Mouse (Mus musculus): ENCODE measurements around the gene Zfp119a. TPM values are rescaled to one million over a fixed set of nuclear protein-coding genes. Genes with fewer than 3 reads are reported as not detected.
"Not testable (repeated sequence)": the region's sequence is repeated elsewhere in the genome, so short reads cannot be mapped to it uniquely, and the experiment has no call there.

The Zfp119a gene
- polyA plus RNA-seq, 1 experiment from 2014 or later = 10.8 TPM

- no peak for DNase-seq (ENCODE audit: low spot score)
- Histone ChIP-seq H3K27me3 (ENCODE audit: insufficient read depth, low read length) (no peaks in the 10 kb centered on the region), H3K9ac (ENCODE audit: low read depth, low read length) (no peak overlapping the region), H3K9me3 (replicated peaks; ENCODE audit: low read length) (no peaks in the 10 kb centered on the region), H3K36me3 (ENCODE audit: insufficient read depth, low read length) (no peaks in the 10 kb centered on the region), H3K4me3 (replicated peaks; ENCODE audit: low read depth, low read length) (no peak overlapping the region), H3K4me2 (ENCODE audit: low read length) (no peak overlapping the region), H3K27ac (no peak overlapping the region), H3K4me1 (replicated peaks; ENCODE audit: insufficient read depth, low read length) (no peaks in the 10 kb centered on the region)
- WGBS = 59% methylated on average over 2 of the region's 2 CpGs
- peak; percentile 22; the same call in 1 of the 2 replicates for TF ChIP-seq CTCF (IDR thresholded peaks at IDR 0.05; ENCODE audit: low read depth)
- ATAC-seq (replicated peaks; ENCODE audit: low FRiP score, low read depth) = no peak
Observed at GRCm38 (mm10) chr17:55884912-55885311, 6.2 kb upstream of the Zfp119a start.

- Histone ChIP-seq H3K4me3 (replicated peaks; ENCODE audit: low read depth, low read length) (no peak overlapping the region), H3K9ac (ENCODE audit: low read depth, low read length) (no peak overlapping the region), H3K36me3 (ENCODE audit: insufficient read depth, low read length) (no peaks in the 10 kb centered on the region), H3K9me3 (replicated peaks; ENCODE audit: low read length) (no peaks in the 10 kb centered on the region), H3K27ac (no peak overlapping the region), H3K4me2 (ENCODE audit: low read length) (no peak overlapping the region), H3K27me3 (ENCODE audit: insufficient read depth, low read length) (no peaks in the 10 kb centered on the region), H3K4me1 (replicated peaks; ENCODE audit: insufficient read depth, low read length) (no peaks in the 10 kb centered on the region)
- DNase-seq (ENCODE audit: low spot score) = no peak
- WGBS = 57% methylated on average over 2 of the region's 2 CpGs
- no peak for TF ChIP-seq CTCF (IDR thresholded peaks at IDR 0.05; ENCODE audit: low read depth)
- no peak for ATAC-seq (replicated peaks; ENCODE audit: low FRiP score, low read depth)
Observed at GRCm38 (mm10) chr17:55883631-55884030, 4.9 kb upstream of the Zfp119a start.

DNA sequence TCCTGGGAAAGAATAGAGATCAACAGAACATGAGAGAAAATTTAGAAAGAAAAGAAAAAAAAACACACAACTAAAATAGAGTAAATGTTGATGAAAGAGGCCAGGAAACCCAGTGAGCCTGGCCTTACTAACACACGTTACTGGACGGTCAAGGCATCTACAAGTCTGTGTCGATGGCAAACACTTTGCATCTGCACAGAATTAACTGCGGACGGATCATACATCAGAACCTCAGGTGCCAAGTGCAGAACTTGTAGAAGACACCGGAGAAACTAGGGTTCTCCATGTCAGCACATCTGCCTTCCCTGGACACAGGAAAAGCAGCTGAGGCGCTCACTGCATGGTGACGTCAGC, 471 bp downstream of the Zfp119a start:
- peak overlapping the region; percentile 24; the same call in 1 of the 2 replicates for H3K9ac ChIP-seq (ENCODE audit: low read depth, low read length)
- peak overlapping the region; percentile 57 for H3K4me2 ChIP-seq (ENCODE audit: low read length)
- 2% methylated on average over 6 of the region's 8 CpGs for WGBS
- H3K36me3 ChIP-seq (ENCODE audit: insufficient read depth, low read length); ATAC-seq (replicated peaks; ENCODE audit: low FRiP score, low read depth); DNase-seq (ENCODE audit: low spot score); H3K27me3 ChIP-seq (ENCODE audit: insufficient read depth, low read length); H3K4me1 ChIP-seq (replicated peaks; ENCODE audit: insufficient read depth, low read length); H3K9me3 ChIP-seq (replicated peaks; ENCODE audit: low read length): not testable (repeated sequence)
- peak overlapping the region; percentile 84 for H3K27ac ChIP-seq
- peak overlapping the region; percentile 45 for H3K4me3 ChIP-seq (replicated peaks; ENCODE audit: low read depth, low read length)

DNA sequence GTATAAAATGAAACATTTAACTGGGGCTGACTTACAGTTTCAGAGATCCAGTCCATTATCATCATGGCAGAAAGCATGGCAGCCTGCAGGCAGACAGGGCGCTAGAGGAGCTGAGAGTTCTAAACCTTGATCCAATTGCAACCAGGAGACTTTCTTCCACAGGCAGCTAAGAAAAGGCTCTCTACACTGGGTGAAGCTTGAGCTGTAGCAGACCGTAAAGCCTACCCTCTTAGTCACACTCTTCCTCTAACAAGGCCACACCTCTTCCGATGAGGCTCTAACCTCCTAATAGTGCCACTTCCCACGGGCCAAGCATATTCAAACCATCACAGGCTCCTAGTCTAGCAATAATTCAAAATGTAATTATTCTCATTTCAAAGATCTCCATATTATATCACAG, 1.5 kb downstream of the Zfp119a start:
- Histone ChIP-seq H3K4me2 (ENCODE audit: low read length) (no peak overlapping the region), H3K4me1 (replicated peaks; ENCODE audit: insufficient read depth, low read length) (0 out of 2 replicates have a peak, but pooled peaks cover 4% of the 10 kb centered on the region), H3K27me3 (ENCODE audit: insufficient read depth, low read length) (no peaks in the 10 kb centered on the region), H3K9ac (ENCODE audit: low read depth, low read length) (no peak overlapping the region), H3K9me3 (replicated peaks; ENCODE audit: low read length) (no peaks in the 10 kb centered on the region), H3K27ac (no peak overlapping the region), H3K36me3 (ENCODE audit: insufficient read depth, low read length) (0 out of 2 replicates have a peak, but pooled peaks cover 2% of the 10 kb centered on the region), H3K4me3 (replicated peaks; ENCODE audit: low read depth, low read length) (no peak overlapping the region)
- DNase-seq (ENCODE audit: low spot score) (no peak), ATAC-seq (replicated peaks; ENCODE audit: low FRiP score, low read depth) (no peak)
- WGBS = 85% methylated on average over 4 of the region's 4 CpGs
- no peak for TF ChIP-seq CTCF (IDR thresholded peaks at IDR 0.05; ENCODE audit: low read depth)

- DNase-seq (ENCODE audit: low spot score) (no peak), ATAC-seq (replicated peaks; ENCODE audit: low FRiP score, low read depth) (no peak)
- Histone ChIP-seq H3K9me3 (replicated peaks; ENCODE audit: low read length) (no peaks in the 10 kb centered on the region), H3K9ac (ENCODE audit: low read depth, low read length) (no peak overlapping the region), H3K4me3 (replicated peaks; ENCODE audit: low read depth, low read length) (no peak overlapping the region), H3K27me3 (ENCODE audit: insufficient read depth, low read length) (no peaks in the 10 kb centered on the region), H3K4me1 (replicated peaks; ENCODE audit: insufficient read depth, low read length) (no peaks in the 10 kb centered on the region), H3K36me3 (ENCODE audit: insufficient read depth, low read length) (no peaks in the 10 kb centered on the region), H3K4me2 (ENCODE audit: low read length) (no peak overlapping the region), H3K27ac (no peak overlapping the region)
- no peak for TF ChIP-seq CTCF (IDR thresholded peaks at IDR 0.05; ENCODE audit: low read depth)
- WGBS = 88% methylated on average over 4 of the region's 4 CpGs
Observed at GRCm38 (mm10) chr17:55843067-55843466, 35.7 kb downstream of the Zfp119a start.

DNA sequence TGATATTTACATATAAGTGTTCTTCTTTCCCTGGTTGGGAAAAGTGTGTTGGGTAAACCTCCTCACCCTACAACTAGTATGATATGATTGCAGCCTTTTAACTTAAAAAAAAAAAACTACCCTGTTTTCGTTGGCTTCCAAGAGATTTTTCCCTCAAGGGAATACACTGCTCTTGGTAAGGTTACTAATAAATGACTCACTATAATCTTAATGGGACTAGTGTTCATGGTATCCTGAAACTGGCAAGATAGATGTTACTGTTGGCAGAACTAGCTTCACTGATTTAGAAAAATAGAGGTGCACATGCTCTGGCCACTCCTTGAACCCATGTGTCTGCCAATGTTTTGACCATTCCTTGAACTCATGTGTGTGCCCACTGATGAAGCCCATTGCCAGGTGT, 57.2 kb downstream of the Zfp119a start:
- TF ChIP-seq CTCF (IDR thresholded peaks at IDR 0.05; ENCODE audit: low read depth) = no peak
- H3K9me3 ChIP-seq (replicated peaks; ENCODE audit: low read length) = no peaks in the 10 kb centered on the region
- no peak overlapping the region for H3K27ac ChIP-seq
- H3K4me2 ChIP-seq (ENCODE audit: low read length) = no peak overlapping the region
- no peaks in the 10 kb centered on the region for H3K36me3 ChIP-seq (ENCODE audit: insufficient read depth, low read length)
- ATAC-seq (replicated peaks; ENCODE audit: low FRiP score, low read depth) = no peak
- no peak overlapping the region for H3K4me3 ChIP-seq (replicated peaks; ENCODE audit: low read depth, low read length)
- 70% methylated on average over 1 of the region's 1 CpGs for WGBS
- H3K27me3 ChIP-seq (ENCODE audit: insufficient read depth, low read length) = no peaks in the 10 kb centered on the region
- no peak for DNase-seq (ENCODE audit: low spot score)
- no peaks in the 10 kb centered on the region for H3K4me1 ChIP-seq (replicated peaks; ENCODE audit: insufficient read depth, low read length)
- no peak overlapping the region for H3K9ac ChIP-seq (ENCODE audit: low read depth, low read length)

GRCm38 (mm10) chr17:55816853-55817252, 61.9 kb downstream of the Zfp119a start:
- no peaks in the 10 kb centered on the region for H3K36me3 ChIP-seq (ENCODE audit: insufficient read depth, low read length)
- WGBS = 86% methylated on average over 4 of the region's 4 CpGs
- H3K27me3 ChIP-seq (ENCODE audit: insufficient read depth, low read length) = no peaks in the 10 kb centered on the region
- no peaks in the 10 kb centered on the region for H3K4me1 ChIP-seq (replicated peaks; ENCODE audit: insufficient read depth, low read length)
- H3K9me3 ChIP-seq (replicated peaks; ENCODE audit: low read length) = no peaks in the 10 kb centered on the region
- H3K4me3 ChIP-seq (replicated peaks; ENCODE audit: low read depth, low read length) = no peak overlapping the region
- ATAC-seq (replicated peaks; ENCODE audit: low FRiP score, low read depth) (no peak), DNase-seq (ENCODE audit: low spot score) (no peak)
- TF ChIP-seq CTCF (IDR thresholded peaks at IDR 0.05; ENCODE audit: low read depth) = no peak
- no peak overlapping the region for H3K9ac ChIP-seq (ENCODE audit: low read depth, low read length)
- no peak overlapping the region for H3K4me2 ChIP-seq (ENCODE audit: low read length)
- no peak overlapping the region for H3K27ac ChIP-seq

Other genes with a start within 250 kb of the Zfp119a start
- 3.9 and 4.4 TPM in 2 replicates for gene Pot1b, start 166.3 kb downstream of the Zfp119a start, polyA plus RNA-seq (2015; fragmentation: Nextera tagmentation; extraction: Ambion mirVana)
- gene Adgre4, start 128.9 kb downstream of the Zfp119a start, polyA plus RNA-seq (2015; fragmentation: Nextera tagmentation; extraction: Ambion mirVana) = 0.20 and 0.41 TPM in 2 replicates
- 10.8 and 13.0 TPM in 2 replicates for gene Zfp959, start 13.2 kb upstream of the Zfp119a start, polyA plus RNA-seq (2015; fragmentation: Nextera tagmentation; extraction: Ambion mirVana)
- gene Zfp119b, start 70.6 kb upstream of the Zfp119a start, polyA plus RNA-seq (2015; fragmentation: Nextera tagmentation; extraction: Ambion mirVana) = 8.1 and 10.6 TPM in 2 replicates
- 1.6 and 1.8 TPM in 2 replicates for gene Ebi3, start 73.7 kb upstream of the Zfp119a start, polyA plus RNA-seq (2015; fragmentation: Nextera tagmentation; extraction: Ambion mirVana)
- gene Yju2, start 80.2 kb upstream of the Zfp119a start, polyA plus RNA-seq (2015; fragmentation: Nextera tagmentation; extraction: Ambion mirVana) = 21.1 and 22.4 TPM in 2 replicates
- 54.2 and 56.6 TPM in 2 replicates for gene Shd, start 91.5 kb upstream of the Zfp119a start, polyA plus RNA-seq (2015; fragmentation: Nextera tagmentation; extraction: Ambion mirVana)
- 6.7 and 7.2 TPM in 2 replicates for gene Fsd1, start 107.6 kb upstream of the Zfp119a start, polyA plus RNA-seq (2015; fragmentation: Nextera tagmentation; extraction: Ambion mirVana)
- 21.8 and 22.0 TPM in 2 replicates for gene Stap2, start 126.7 kb upstream of the Zfp119a start, polyA plus RNA-seq (2015; fragmentation: Nextera tagmentation; extraction: Ambion mirVana)
- gene Mpnd, start 126.8 kb upstream of the Zfp119a start, polyA plus RNA-seq (2015; fragmentation: Nextera tagmentation; extraction: Ambion mirVana) = 75.6 and 83.9 TPM in 2 replicates
- 115 and 129 TPM in 2 replicates for gene Sh3gl1, start 157.7 kb upstream of the Zfp119a start, polyA plus RNA-seq (2015; fragmentation: Nextera tagmentation; extraction: Ambion mirVana)
- gene Chaf1a, start 161.5 kb upstream of the Zfp119a start, polyA plus RNA-seq (2015; fragmentation: Nextera tagmentation; extraction: Ambion mirVana) = 11.1 and 11.2 TPM in 2 replicates
- 54.4 and 56.0 TPM in 2 replicates for gene Ubxn6, start 196.1 kb upstream of the Zfp119a start, polyA plus RNA-seq (2015; fragmentation: Nextera tagmentation; extraction: Ambion mirVana)
- gene Hdgfl2, start 200.7 kb upstream of the Zfp119a start, polyA plus RNA-seq (2015; fragmentation: Nextera tagmentation; extraction: Ambion mirVana) = 77.5 and 85.0 TPM in 2 replicates
- 0.08 and 0.09 TPM in 2 replicates for gene Plin4, start 230.9 kb upstream of the Zfp119a start, polyA plus RNA-seq (2015; fragmentation: Nextera tagmentation; extraction: Ambion mirVana)
- gene Plin5, start 238.7 kb upstream of the Zfp119a start, polyA plus RNA-seq (2015; fragmentation: Nextera tagmentation; extraction: Ambion mirVana) = 1.2 and 1.3 TPM in 2 replicates
- 1.7 and 1.9 TPM in 2 replicates for gene Lrg1, start 243.1 kb upstream of the Zfp119a start, polyA plus RNA-seq (2015; fragmentation: Nextera tagmentation; extraction: Ambion mirVana)